ENCODE assay signal across 29 mouse cellular contexts in genomic region chr2:27544613-27545012, GRCm38 (mm10). TPM values are rescaled to one million over a fixed set of nuclear protein-coding genes. Genes with fewer than 3 reads are reported as not detected.
DNase-seq lines count a peak whose midpoint lies in the region; ATAC-seq lines count a peak whose summit lies in the region.
"Had no signal": no experiment of that assay in that cellular context is flagged by ENCODE, and none has a peak within 500 bp of the region (broad histone marks: within the 10 kb centered on the region; RNA-seq: fewer than 3 reads in every experiment).

No protein-coding gene starts in this region.

- peaks cover 6% of the 10 kb centered on the region for H3K4me1 ChIP-seq in midbrain, embryonic 11.5 days (ENCODE audit: control insufficient read depth, insufficient read depth, low read length)
- peaks cover 8% of the 10 kb centered on the region; the same call in 1 of the 2 replicates for H3K4me1 ChIP-seq in midbrain, embryonic 14.5 days (ENCODE audit: control insufficient read depth, insufficient read depth, low read length)

- no peak overlapping the region for H3K27ac ChIP-seq in midbrain, embryonic 11.5 days (ENCODE audit: low read depth, low read length)
- no peak overlapping the region for H3K27ac ChIP-seq in midbrain, embryonic 14.5 days (replicated peaks; ENCODE audit: low read depth, low read length)
- H3K27ac ChIP-seq: forebrain, embryonic 10.5 days; forebrain, embryonic 13.5 days; heart, embryonic 10.5 days; heart, embryonic 13.5 days; hindbrain, embryonic 14.5 days; hindbrain, postnatal 0 days had no signal

- 88% methylated on average over 6 of the region's 6 CpGs for WGBS in midbrain, embryonic 11.5 days
- WGBS in midbrain, embryonic 14.5 days: 89% methylated on average over 6 of the region's 6 CpGs

- no peak overlapping the region for H3K4me2 ChIP-seq in midbrain, embryonic 11.5 days
- no peak overlapping the region for H3K4me2 ChIP-seq in midbrain, embryonic 14.5 days (ENCODE audit: low read length)
- H3K4me2 ChIP-seq: forebrain, embryonic 13.5 days; heart, embryonic 13.5 days; hindbrain, embryonic 14.5 days had no signal

- H3K36me3 ChIP-seq in midbrain, embryonic 11.5 days (ENCODE audit: control insufficient read depth, insufficient read depth, low read length): no peaks in the 10 kb centered on the region
- no peaks in the 10 kb centered on the region for H3K36me3 ChIP-seq in midbrain, embryonic 14.5 days (ENCODE audit: control insufficient read depth, insufficient read depth, low read length)
- H3K36me3 ChIP-seq: heart, embryonic 10.5 days; heart, embryonic 13.5 days had no signal

- H3K9me3 ChIP-seq in midbrain, embryonic 11.5 days (ENCODE audit: control insufficient read depth, low read length): no peaks in the 10 kb centered on the region; the same call in 1 of the 2 replicates
- H3K9me3 ChIP-seq in midbrain, embryonic 14.5 days (ENCODE audit: control insufficient read depth, low read length): no peaks in the 10 kb centered on the region
- H3K9me3 ChIP-seq: G1E; heart, embryonic 10.5 days had no signal

- H3K27me3 ChIP-seq in midbrain, embryonic 11.5 days (ENCODE audit: control insufficient read depth, insufficient read depth, low read length): no peaks in the 10 kb centered on the region
- no peaks in the 10 kb centered on the region for H3K27me3 ChIP-seq in midbrain, embryonic 14.5 days (ENCODE audit: control insufficient read depth, insufficient read depth, low read length)
- H3K27me3 ChIP-seq: CH12.LX; forebrain, embryonic 13.5 days; heart, embryonic 13.5 days; Patski had no signal

- H3K9ac ChIP-seq in midbrain, embryonic 11.5 days (ENCODE audit: low read length): no peak overlapping the region
- H3K9ac ChIP-seq in midbrain, embryonic 14.5 days (replicated peaks; ENCODE audit: low read length): no peak overlapping the region
- H3K9ac ChIP-seq: forebrain, embryonic 13.5 days; heart, embryonic 13.5 days; hindbrain, embryonic 14.5 days had no signal

- no peak overlapping the region for H3K4me3 ChIP-seq in midbrain, embryonic 11.5 days (ENCODE audit: low read depth, low read length)
- no peak overlapping the region for H3K4me3 ChIP-seq in midbrain, embryonic 14.5 days (replicated peaks; ENCODE audit: low read depth, low read length)
- H3K4me3 ChIP-seq: forebrain, embryonic 10.5 days; forebrain, embryonic 13.5 days; heart, embryonic 10.5 days; heart, embryonic 13.5 days had no signal

- DNase-seq in midbrain, embryonic 11.5 days (ENCODE audit: low spot score, missing footprints): peak; percentile 6
- DNase-seq in midbrain, embryonic 14.5 days: no peak
- peak; percentile 52 for DNase-seq in R1 (ENCODE audit: low read depth, low spot score)
- DNase-seq in telencephalon, adult 2 months (ENCODE audit: low read depth, low spot score): peak; percentile 50
- DNase-seq in urinary bladder, postnatal 25 days (ENCODE audit: low spot score): no peak
- DNase-seq in heart, adult 8-10 months (ENCODE audit: low spot score): no peak
- DNase-seq: adrenal gland, adult 8-10 months; adrenal gland, postnatal 25 days; B cell, adult 2 months; cerebellum, adult 18-20 months; cerebellum, adult 9-10 months; cerebellum, postnatal 14 days; gastrocnemius, postnatal 25 days; heart, adult 18-20 months; heart, postnatal 14 days; heart, postnatal 4 days had no signal

- ATAC-seq in midbrain, embryonic 11.5 days (ENCODE audit: low FRiP score): no peak
- no peak for ATAC-seq in midbrain, embryonic 14.5 days (ENCODE audit: low FRiP score, low TSS enrichment)
- ATAC-seq: activated CD4-positive, CD25-positive, alpha-beta regulatory T cell, adult 4 months; forebrain, embryonic 13.5 days; forebrain, embryonic 16.5 days; hindbrain, postnatal 0 days; inflammation-experienced regulatory T-cells, adult 6 months; intestine, embryonic 16.5 days; Patski had no signal

RNA-seq across cellular contexts. Expression of gene Wdr5, which starts 29.7 kb away (rescaled TPM):
- polyA plus RNA-seq in midbrain, embryonic 11.5 days (2014; fragmentation: Nextera tagmentation; extraction: Ambion mirVana): 63.5 and 69.1 TPM in 2 replicates
- 31.9 and 44.2 TPM in 2 replicates for polyA plus RNA-seq in midbrain, embryonic 14.5 days (2014; fragmentation: Nextera tagmentation; extraction: Ambion mirVana)
- total RNA-seq in heart, adult 8-10 months (2022): 10 to 100 TPM; 22.0 to 25.5 (median 23.5) TPM

RNA-seq across cellular contexts. Expression of gene Brd3, which starts 37.2 kb away (rescaled TPM):
- 168 and 189 TPM in 2 replicates for polyA plus RNA-seq in midbrain, embryonic 11.5 days (2014; fragmentation: Nextera tagmentation; extraction: Ambion mirVana)
- polyA plus RNA-seq in midbrain, embryonic 14.5 days (2014; fragmentation: Nextera tagmentation; extraction: Ambion mirVana): 165 and 174 TPM in 2 replicates
- total RNA-seq in heart, adult 8-10 months (2022): 10 to 100 TPM; 27.4 to 28.6 (median 28.3) TPM

Comparison
In these comparisons a context has a peak if more than half of its experiments do, and no peak if none do; other contexts are left out.
1. DNase-seq: peak in midbrain, embryonic 11.5 days (single experiment), R1 (single experiment) and telencephalon, adult 2 months (single experiment); none in midbrain, embryonic 14.5 days (single experiment), urinary bladder, postnatal 25 days (single experiment) and heart, adult 8-10 months (single experiment).